Mouse (Mus musculus): ENCODE results near the gene Cadps.

DNA sequence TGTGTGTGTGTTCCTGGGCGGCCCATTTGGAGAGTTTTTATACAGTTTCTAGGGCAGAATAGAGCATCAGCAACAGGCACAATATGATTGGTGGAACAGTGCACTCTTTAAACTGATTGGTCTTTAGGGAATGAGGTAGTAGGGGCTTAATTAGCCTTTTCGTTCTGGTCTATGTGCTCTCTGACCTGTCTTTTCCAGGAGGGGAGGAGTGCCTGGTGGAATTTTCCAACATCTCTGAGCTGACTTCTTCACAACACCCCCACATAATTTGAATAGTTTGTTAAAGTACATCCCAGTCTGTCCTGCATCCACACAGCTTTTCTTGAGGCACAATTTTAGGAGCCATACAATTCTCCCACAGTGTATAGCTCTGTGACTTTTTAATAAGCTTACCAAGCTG is 220.8 kb downstream of the Cadps start:
- no peak for TF ChIP-seq CTCF (IDR thresholded peaks at IDR 0.05; ENCODE audit: borderline replicate concordance, control insufficient read depth, extremely low read depth, insufficient read depth, low read length, poor library complexity)
- TF ChIP-seq POLR2A (IDR thresholded peaks at IDR 0.05; ENCODE audit: control insufficient read depth, extremely low read depth, insufficient read depth, low read length, poor library complexity): no peak
